Mouse (Mus musculus): ENCODE results near the gene Runx3. TPM values are rescaled to one million over a fixed set of nuclear protein-coding genes. Genes with fewer than 3 reads are reported as not detected.

The Runx3 gene
- 0.07 and 0.09 TPM in 2 replicates for polyA plus RNA-seq (2016; fragmentation: Nextera tagmentation; extraction: Ambion mirVana)

GRCm38 (mm10) chr4:135120342-135121100 lies at the start of gene Runx3:
Gene Runx3 (plus strand): TSS chr4:135120652.
- WGBS, result 83% methylated on average over 18 of the region's 18 CpGs
- Histone ChIP-seq H3K9me3 (no peaks in the 10 kb centered on the region), H3K36me3 (no peaks in the 10 kb centered on the region), H3K27ac (no peak within 1 kb of the TSS), H3K4me3 (no peak within 1 kb of the TSS), H3K27me3 (ENCODE audit: insufficient read depth, poor library complexity, severe bottlenecking) (peaks cover 21% of the 10 kb centered on the region), H3K4me1 (replicated peaks) (peaks cover 28% of the 10 kb centered on the region)
- no peak for DNase-seq (ENCODE audit: low spot score)

DNA sequence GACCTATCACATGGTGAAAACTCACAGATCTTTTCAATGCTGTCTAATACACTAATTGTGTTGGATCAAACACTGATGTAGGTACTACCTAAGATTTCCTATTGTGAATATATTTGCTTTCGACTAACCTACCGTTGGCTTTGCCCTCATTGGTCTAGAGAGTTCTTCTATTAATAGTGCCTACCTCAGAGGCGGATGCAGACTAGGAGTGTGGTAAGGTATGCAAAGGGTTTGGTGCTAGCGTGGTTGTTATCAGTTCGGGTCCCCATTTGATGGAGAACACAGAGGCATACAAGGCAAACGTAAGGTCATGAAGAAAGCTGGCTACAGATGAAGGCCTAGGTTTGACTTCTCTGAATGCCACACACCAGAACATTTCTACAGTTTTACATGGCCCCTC lies 47.8 kb upstream of the Runx3 start:
- Histone ChIP-seq H3K27me3 (ENCODE audit: insufficient read depth, poor library complexity, severe bottlenecking) (peaks cover 3% of the 10 kb centered on the region; the same call in 1 of the 2 replicates), H3K9me3 (no peaks in the 10 kb centered on the region), H3K4me1 (replicated peaks) (no peaks in the 10 kb centered on the region), H3K27ac (no peak overlapping the region), H3K36me3 (no peaks in the 10 kb centered on the region), H3K4me3 (no peak overlapping the region)
- DNase-seq (ENCODE audit: low spot score), result no peak
- WGBS, result 91% methylated on average over 6 of the region's 6 CpGs

GRCm38 (mm10) chr4:135073523-135073922 lies 46.9 kb upstream of the Runx3 start:
- WGBS, result 74% methylated on average over 10 of the region's 10 CpGs
- H3K4me1 ChIP-seq (replicated peaks), result no peaks in the 10 kb centered on the region
- no peaks in the 10 kb centered on the region for H3K36me3 ChIP-seq
- peaks cover 3% of the 10 kb centered on the region; the same call in 1 of the 2 replicates for H3K27me3 ChIP-seq (ENCODE audit: insufficient read depth, poor library complexity, severe bottlenecking)
- H3K9me3 ChIP-seq, result no peaks in the 10 kb centered on the region
- no peak overlapping the region for H3K4me3 ChIP-seq
- DNase-seq (ENCODE audit: low spot score), result no peak
- H3K27ac ChIP-seq, result no peak overlapping the region

DNA sequence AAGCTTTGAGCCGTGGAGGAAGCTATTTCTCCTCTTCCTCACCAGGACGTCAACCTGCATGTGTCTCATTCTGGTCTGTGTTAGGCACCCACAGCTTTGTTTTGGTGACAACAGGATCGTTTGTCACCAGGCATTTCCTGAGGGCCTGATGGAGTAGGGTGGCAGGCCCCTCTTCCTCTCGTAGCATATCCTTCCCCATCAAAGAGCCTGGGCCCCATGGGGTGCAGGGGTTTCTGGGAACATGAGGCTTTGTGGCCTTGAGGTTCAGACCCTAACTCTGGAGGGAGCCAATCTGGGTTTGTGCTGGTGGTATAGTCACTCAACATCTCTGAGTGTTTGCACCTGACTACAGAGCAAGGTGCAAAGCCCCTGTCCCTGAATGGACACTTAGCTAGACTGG lies 45.8 kb upstream of the Runx3 start:
- no peaks in the 10 kb centered on the region for H3K36me3 ChIP-seq
- peaks cover 2% of the 10 kb centered on the region; the same call in 1 of the 2 replicates for H3K4me1 ChIP-seq (replicated peaks)
- H3K27me3 ChIP-seq (ENCODE audit: insufficient read depth, poor library complexity, severe bottlenecking), result peaks cover 3% of the 10 kb centered on the region; the same call in 1 of the 2 replicates
- no peak overlapping the region for H3K4me3 ChIP-seq
- no peaks in the 10 kb centered on the region for H3K9me3 ChIP-seq
- WGBS, result 66% methylated on average over 4 of the region's 4 CpGs
- H3K27ac ChIP-seq, result no peak overlapping the region
- DNase-seq (ENCODE audit: low spot score), result no peak

DNA sequence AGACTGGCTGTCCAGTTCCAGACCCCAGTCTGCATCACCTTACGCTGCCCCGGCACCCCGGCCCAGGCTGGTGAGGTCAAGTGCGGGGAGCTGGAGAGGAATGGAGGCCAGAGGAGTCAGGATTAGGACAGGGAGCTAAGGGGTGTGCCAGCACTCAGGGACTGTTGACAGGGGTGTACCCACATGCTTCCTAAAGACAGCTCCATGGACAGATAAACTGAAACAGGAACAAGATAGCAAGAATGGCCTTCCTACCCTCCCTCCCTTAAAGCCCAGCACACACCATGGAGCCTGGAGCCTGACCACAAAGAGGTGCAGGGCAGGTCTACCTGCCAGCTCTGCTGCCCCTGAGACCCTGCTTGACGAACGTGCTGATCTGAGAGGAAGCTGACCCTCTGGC lies 45.1 kb upstream of the Runx3 start:
- no peak overlapping the region for H3K4me3 ChIP-seq
- H3K9me3 ChIP-seq, result no peaks in the 10 kb centered on the region
- H3K27me3 ChIP-seq (ENCODE audit: insufficient read depth, poor library complexity, severe bottlenecking), result peaks cover 3% of the 10 kb centered on the region; the same call in 1 of the 2 replicates
- no peak overlapping the region for H3K27ac ChIP-seq
- H3K36me3 ChIP-seq, result no peaks in the 10 kb centered on the region
- peaks cover 9% of the 10 kb centered on the region for H3K4me1 ChIP-seq (replicated peaks)
- WGBS, result 86% methylated on average over 6 of the region's 6 CpGs
- DNase-seq (ENCODE audit: low spot score), result no peak

DNA sequence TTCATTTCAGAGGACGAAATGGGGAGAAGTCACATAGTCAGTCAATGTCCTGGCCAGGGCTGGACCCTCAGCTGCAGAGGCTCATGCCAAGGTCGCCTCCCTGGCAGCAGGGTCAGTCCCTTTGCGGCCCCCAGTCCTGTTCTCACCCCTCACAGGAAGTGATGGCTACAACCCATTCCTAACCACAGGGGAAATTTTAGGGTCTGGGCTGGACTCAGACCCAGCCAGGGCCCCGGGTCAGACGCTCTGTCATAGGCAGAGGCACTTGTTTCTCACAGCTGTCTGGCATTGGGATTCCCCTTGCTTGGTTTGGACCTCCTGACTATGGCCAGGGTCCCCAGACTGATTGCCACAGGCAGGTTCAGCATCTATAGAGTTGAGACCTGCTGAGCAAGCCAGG lies 43.8 kb upstream of the Runx3 start:
- Histone ChIP-seq H3K4me1 (replicated peaks) (peaks cover 13% of the 10 kb centered on the region), H3K9me3 (no peaks in the 10 kb centered on the region), H3K27me3 (ENCODE audit: insufficient read depth, poor library complexity, severe bottlenecking) (peaks cover 3% of the 10 kb centered on the region; the same call in 1 of the 2 replicates), H3K27ac (no peak overlapping the region), H3K4me3 (no peak overlapping the region), H3K36me3 (no peaks in the 10 kb centered on the region)
- WGBS, result 82% methylated on average over 5 of the region's 5 CpGs
- no peak for DNase-seq (ENCODE audit: low spot score)

GRCm38 (mm10) chr4:135077196-135077595 lies 43.3 kb upstream of the Runx3 start:
- no peaks in the 10 kb centered on the region for H3K9me3 ChIP-seq
- H3K4me3 ChIP-seq, result no peak overlapping the region
- no peaks in the 10 kb centered on the region for H3K36me3 ChIP-seq
- no peak for DNase-seq (ENCODE audit: low spot score)
- no peak overlapping the region for H3K27ac ChIP-seq
- WGBS, result 82% methylated on average over 9 of the region's 9 CpGs
- peaks cover 13% of the 10 kb centered on the region for H3K4me1 ChIP-seq (replicated peaks)
- peaks cover 3% of the 10 kb centered on the region; the same call in 1 of the 2 replicates for H3K27me3 ChIP-seq (ENCODE audit: insufficient read depth, poor library complexity, severe bottlenecking)

DNA sequence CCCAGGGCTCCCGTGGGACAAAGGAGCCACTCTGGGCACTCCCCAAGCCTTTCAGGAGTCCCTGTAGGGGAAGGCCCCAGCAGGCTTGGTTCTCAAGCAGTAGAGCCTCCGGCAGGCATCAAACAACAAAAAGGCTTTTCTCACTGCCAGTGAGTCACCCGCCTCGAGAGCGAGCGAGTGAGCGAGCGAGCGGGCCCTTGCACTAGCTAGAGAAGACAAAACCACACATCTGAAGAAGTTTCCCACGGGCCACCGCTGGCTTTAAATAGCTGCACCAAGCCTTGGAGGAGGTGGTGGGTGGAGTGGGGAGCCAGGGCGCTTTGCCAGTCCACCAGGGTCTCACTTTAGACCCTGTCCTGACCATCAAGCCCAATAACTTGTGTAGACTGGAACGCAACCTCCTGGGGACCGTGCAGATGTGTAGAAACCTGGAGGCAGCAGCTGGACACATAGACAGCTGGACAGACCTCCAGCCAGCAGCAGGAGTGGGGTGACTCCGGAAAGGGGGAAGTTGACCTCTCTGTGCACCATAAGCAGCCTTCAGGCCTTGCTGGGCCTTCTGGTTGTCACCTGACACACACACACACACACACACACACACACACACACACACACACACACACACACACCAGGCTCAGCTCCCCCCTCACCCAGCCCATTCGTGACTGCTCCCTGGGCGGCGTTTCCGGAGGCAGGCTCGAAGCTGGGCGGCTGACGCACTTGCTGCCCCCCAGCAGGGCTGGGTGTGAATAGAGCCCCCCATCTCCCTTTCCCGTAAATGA lies 40.4 kb upstream of the Runx3 start:
- Histone ChIP-seq H3K36me3 (no peaks in the 10 kb centered on the region), H3K27me3 (ENCODE audit: insufficient read depth, poor library complexity, severe bottlenecking) (peaks cover 3% of the 10 kb centered on the region; the same call in 1 of the 2 replicates), H3K4me1 (replicated peaks) (peaks cover 18% of the 10 kb centered on the region), H3K27ac (peak overlapping the region; percentile 63), H3K9me3 (no peaks in the 10 kb centered on the region), H3K4me3 (no peak overlapping the region)
- DNase-seq (ENCODE audit: low spot score), result peak; percentile 21
- WGBS, result 53% methylated on average over 23 of the region's 23 CpGs

GRCm38 (mm10) chr4:135080641-135080920 lies 39.9 kb upstream of the Runx3 start:
- peak overlapping the region; percentile 63 for H3K27ac ChIP-seq
- DNase-seq (ENCODE audit: low spot score), result no peak

DNA sequence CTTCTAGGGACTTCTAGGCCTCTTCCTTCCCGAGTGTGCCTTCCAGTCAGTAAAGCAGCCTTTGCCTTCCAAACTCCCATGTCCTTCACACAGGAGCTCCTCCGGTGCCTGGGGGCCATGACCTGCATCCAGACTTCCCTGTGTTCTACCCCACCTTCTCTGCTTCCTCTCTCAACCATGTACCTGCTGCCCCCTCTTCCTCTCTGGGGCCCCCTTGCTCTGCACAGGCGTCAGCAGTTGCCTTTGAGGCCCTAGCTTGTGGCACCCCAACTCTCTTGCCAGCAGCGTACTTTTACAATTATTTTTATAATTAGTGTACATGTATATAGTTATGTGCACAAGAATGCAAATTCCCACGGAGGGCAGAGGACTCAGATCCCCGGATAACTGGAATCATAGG lies 37.4 kb upstream of the Runx3 start:
- no peaks in the 10 kb centered on the region for H3K36me3 ChIP-seq
- H3K4me3 ChIP-seq, result no peak overlapping the region
- no peaks in the 10 kb centered on the region for H3K9me3 ChIP-seq
- H3K27me3 ChIP-seq (ENCODE audit: insufficient read depth, poor library complexity, severe bottlenecking), result 0 out of 2 replicates have a peak, but pooled peaks cover 5% of the 10 kb centered on the region
- 81% methylated on average over 6 of the region's 6 CpGs for WGBS
- H3K4me1 ChIP-seq (replicated peaks), result peaks cover 21% of the 10 kb centered on the region
- no peak for DNase-seq (ENCODE audit: low spot score)
- no peak overlapping the region for H3K27ac ChIP-seq

More at GRCm38 (mm10) chr4:135080641-135080920, 39.9 kb upstream of the Runx3 start:
- WGBS, result 50% methylated on average over 7 of the region's 7 CpGs
- H3K9me3 ChIP-seq, result no peaks in the 10 kb centered on the region
- H3K4me1 ChIP-seq (replicated peaks), result peaks cover 21% of the 10 kb centered on the region
- H3K4me3 ChIP-seq, result no peak overlapping the region
- H3K27me3 ChIP-seq (ENCODE audit: insufficient read depth, poor library complexity, severe bottlenecking), result peaks cover 8% of the 10 kb centered on the region; the same call in 1 of the 2 replicates
- no peaks in the 10 kb centered on the region for H3K36me3 ChIP-seq

DNA sequence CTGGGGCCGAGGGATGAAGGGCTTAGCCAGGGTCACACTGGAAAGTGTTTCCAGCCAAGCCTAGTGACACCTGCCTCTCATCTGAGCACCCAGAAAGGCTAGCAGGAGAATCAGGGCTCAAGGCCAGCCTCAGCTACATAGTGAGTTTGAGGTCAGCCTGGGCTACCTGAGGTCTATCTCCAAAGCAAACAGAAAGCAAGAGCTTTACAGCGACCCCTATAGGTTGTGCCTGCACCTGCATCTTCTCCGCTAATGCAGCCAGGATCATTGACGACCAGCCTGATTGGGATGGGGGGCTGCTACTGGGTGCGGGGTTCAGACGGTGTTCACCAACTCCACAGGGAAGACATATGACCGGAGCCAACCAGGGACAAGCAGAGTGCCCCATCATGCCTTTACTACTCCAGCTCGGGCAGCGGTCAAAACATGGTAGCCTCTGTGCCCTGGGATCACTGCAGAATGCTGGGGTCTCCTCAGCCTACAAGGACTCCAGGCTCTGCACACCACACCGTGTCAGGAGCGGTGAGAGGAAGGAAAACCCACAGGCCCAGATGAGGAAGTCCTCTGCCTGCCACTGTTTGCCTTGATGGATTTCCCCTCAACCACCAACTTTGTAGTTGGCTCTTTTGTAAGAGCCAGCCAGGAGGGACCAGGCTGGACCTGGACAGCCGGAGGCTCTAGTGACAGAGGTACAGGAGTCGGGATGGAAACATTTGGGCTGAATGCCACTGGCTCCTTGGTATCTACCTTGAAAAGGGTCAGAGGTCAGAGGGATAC lies 35.2 kb upstream of the Runx3 start:
- WGBS, result 75% methylated on average over 13 of the region's 13 CpGs
- no peaks in the 10 kb centered on the region for H3K36me3 ChIP-seq

DNA sequence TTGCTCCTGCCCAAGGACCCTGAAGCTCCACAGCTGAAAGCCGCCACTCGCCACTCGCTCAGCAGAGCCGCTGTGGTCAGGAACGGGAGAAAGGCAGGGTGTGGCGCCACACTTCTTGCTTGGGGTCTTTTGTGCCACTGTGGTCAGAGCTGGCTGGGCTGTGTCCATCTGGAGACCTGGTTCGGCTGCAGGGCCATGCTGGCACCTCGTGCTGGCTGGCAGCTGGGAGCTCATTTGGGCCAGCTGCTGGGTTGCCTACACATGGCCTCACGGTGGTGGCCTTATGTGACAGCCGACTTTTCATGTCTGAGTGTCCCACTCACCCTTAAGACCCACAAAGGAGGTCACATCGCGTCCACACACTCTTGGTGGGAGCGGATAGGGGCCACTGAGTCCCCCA lies 29.8 kb upstream of the Runx3 start:
- DNase-seq (ENCODE audit: low spot score), result no peak
- 82% methylated on average over 13 of the region's 13 CpGs for WGBS
- H3K4me3 ChIP-seq, result no peak overlapping the region
- peaks cover 3% of the 10 kb centered on the region; the same call in 1 of the 2 replicates for H3K27me3 ChIP-seq (ENCODE audit: insufficient read depth, poor library complexity, severe bottlenecking)
- no peaks in the 10 kb centered on the region for H3K9me3 ChIP-seq
- H3K36me3 ChIP-seq, result no peaks in the 10 kb centered on the region
- H3K4me1 ChIP-seq (replicated peaks), result peaks cover 10% of the 10 kb centered on the region; the same call in 1 of the 2 replicates
- no peak overlapping the region for H3K27ac ChIP-seq

More for the DNA sequence above, 35.2 kb upstream of the Runx3 start:
- 0 out of 2 replicates have a peak, but pooled peaks cover 5% of the 10 kb centered on the region for H3K27me3 ChIP-seq (ENCODE audit: insufficient read depth, poor library complexity, severe bottlenecking)
- peaks cover 19% of the 10 kb centered on the region for H3K4me1 ChIP-seq (replicated peaks)
- H3K4me3 ChIP-seq, result no peak overlapping the region
- no peak for DNase-seq (ENCODE audit: low spot score)
- H3K27ac ChIP-seq, result no peak overlapping the region
- no peaks in the 10 kb centered on the region for H3K9me3 ChIP-seq
